Mouse (Mus musculus): ENCODE results near the gene Lrrtm4. TPM values are rescaled to one million over a fixed set of nuclear protein-coding genes. Genes with fewer than 3 reads are reported as not detected.

Gene Lrrtm4
- polyA plus RNA-seq, 1 experiment, result 0.08 TPM

- Histone ChIP-seq H3ac (ENCODE audit: control insufficient read depth, insufficient read length) (no peak overlapping the region), H3K36me3 (ENCODE audit: control insufficient read depth, insufficient read depth) (no peaks in the 10 kb centered on the region), H3K27me3 (ENCODE audit: control insufficient read depth, insufficient read depth, insufficient read length) (no peaks in the 10 kb centered on the region), H3K4me3 (no peak overlapping the region), H3K4me2 (ENCODE audit: low read depth) (no peak overlapping the region), H3K79me2 (ENCODE audit: control insufficient read depth, insufficient read depth) (no peaks in the 10 kb centered on the region)
- TF ChIP-seq SRF (IDR thresholded peaks at IDR 0.05; ENCODE audit: control insufficient read depth, insufficient read length, low read depth) (no peak), MYOD1 (IDR thresholded peaks at IDR 0.05; ENCODE audit: control insufficient read depth in 1 of 3, insufficient read length in 2 of 3, low read depth in 2 of 3) (no peak), POLR2A (IDR thresholded peaks at IDR 0.05; ENCODE audit: insufficient read length, low read depth) (no peak), REST (IDR thresholded peaks at IDR 0.05; ENCODE audit: insufficient read depth, insufficient read length) (no peak), CEBPB (IDR thresholded peaks at IDR 0.05; ENCODE audit: insufficient read depth, poor library complexity, severe bottlenecking) (no peak), E2F4 (IDR thresholded peaks at IDR 0.05; ENCODE audit: insufficient read depth) (no peak)
Measured at GRCm38 (mm10) chr6:80366532-80366931, 347.9 kb downstream of the Lrrtm4 start.

GRCm38 (mm10) chr6:80389571-80389970, 370.9 kb downstream of the Lrrtm4 start:
- no peaks in the 10 kb centered on the region for H3K36me3 ChIP-seq (ENCODE audit: control insufficient read depth, insufficient read depth)
- no peaks in the 10 kb centered on the region for H3K27me3 ChIP-seq (ENCODE audit: control insufficient read depth, insufficient read depth, insufficient read length)
- no peak overlapping the region for H3ac ChIP-seq (ENCODE audit: control insufficient read depth, insufficient read length)
- no peak overlapping the region for H3K4me3 ChIP-seq
- H3K4me2 ChIP-seq (ENCODE audit: low read depth), result no peak overlapping the region
- H3K79me2 ChIP-seq (ENCODE audit: control insufficient read depth, insufficient read depth), result no peaks in the 10 kb centered on the region
- TF ChIP-seq MYOG (IDR thresholded peaks at IDR 0.05; ENCODE audit: control insufficient read depth in 1 of 3, insufficient read depth in 1 of 3, insufficient read length in 2 of 3, low read depth in 2 of 3) (no peak), CEBPB (IDR thresholded peaks at IDR 0.05; ENCODE audit: insufficient read depth, poor library complexity, severe bottlenecking) (no peak), MAX (IDR thresholded peaks at IDR 0.05; ENCODE audit: low read depth) (no peak), USF1 (IDR thresholded peaks at IDR 0.05; ENCODE audit: low read depth) (no peak), E2F4 (IDR thresholded peaks at IDR 0.05; ENCODE audit: insufficient read depth) (no peak), POLR2A (IDR thresholded peaks at IDR 0.05; ENCODE audit: insufficient read length, low read depth) (no peak), REST (IDR thresholded peaks at IDR 0.05; ENCODE audit: insufficient read depth, insufficient read length) (no peak)

GRCm38 (mm10) chr6:80406757-80407156, 388.1 kb downstream of the Lrrtm4 start:
- no peak overlapping the region for H3ac ChIP-seq (ENCODE audit: control insufficient read depth, insufficient read length)
- H3K36me3 ChIP-seq (ENCODE audit: control insufficient read depth, insufficient read depth), result no peaks in the 10 kb centered on the region
- H3K4me3 ChIP-seq, result no peak overlapping the region
- H3K27me3 ChIP-seq (ENCODE audit: control insufficient read depth, insufficient read depth, insufficient read length), result no peaks in the 10 kb centered on the region
- H3K4me2 ChIP-seq (ENCODE audit: low read depth), result no peak overlapping the region
- H3K79me2 ChIP-seq (ENCODE audit: control insufficient read depth, insufficient read depth), result no peaks in the 10 kb centered on the region
- TF ChIP-seq POLR2A (IDR thresholded peaks at IDR 0.05; ENCODE audit: insufficient read length, low read depth), result no peak
- TF ChIP-seq REST (IDR thresholded peaks at IDR 0.05; ENCODE audit: insufficient read depth, insufficient read length), result no peak
- TF ChIP-seq USF1 (IDR thresholded peaks at IDR 0.05; ENCODE audit: low read depth), result no peak
- TF ChIP-seq E2F4 (IDR thresholded peaks at IDR 0.05; ENCODE audit: insufficient read depth), result no peak
- no peak for TF ChIP-seq TCF12 (IDR thresholded peaks at IDR 0.05; ENCODE audit: insufficient read depth, poor library complexity, severe bottlenecking)
- TF ChIP-seq MYOD1 (IDR thresholded peaks at IDR 0.05; ENCODE audit: control insufficient read depth in 1 of 3, insufficient read length in 2 of 3, low read depth in 2 of 3), result no peak
- TF ChIP-seq MYOG (IDR thresholded peaks at IDR 0.05; ENCODE audit: control insufficient read depth in 1 of 3, insufficient read depth in 1 of 3, insufficient read length in 2 of 3, low read depth in 2 of 3), result no peak
- no peak for TF ChIP-seq MAX (IDR thresholded peaks at IDR 0.05; ENCODE audit: low read depth)
- no peak for TF ChIP-seq SRF (IDR thresholded peaks at IDR 0.05; ENCODE audit: control insufficient read depth, insufficient read length, low read depth)
- TF ChIP-seq TCF3 (IDR thresholded peaks at IDR 0.05; ENCODE audit: insufficient read length, low read depth), result no peak
- no peak for TF ChIP-seq CEBPB (IDR thresholded peaks at IDR 0.05; ENCODE audit: insufficient read depth, poor library complexity, severe bottlenecking)
- TF ChIP-seq POLR2AphosphoS2 (IDR thresholded peaks at IDR 0.05; ENCODE audit: insufficient read length, low read depth), result no peak

- Histone ChIP-seq H3K4me3 (no peak overlapping the region), H3K79me2 (ENCODE audit: control insufficient read depth, insufficient read depth) (no peaks in the 10 kb centered on the region), H3ac (ENCODE audit: control insufficient read depth, insufficient read length) (no peak overlapping the region), H3K4me2 (ENCODE audit: low read depth) (no peak overlapping the region), H3K36me3 (ENCODE audit: control insufficient read depth, insufficient read depth) (no peaks in the 10 kb centered on the region), H3K27me3 (ENCODE audit: control insufficient read depth, insufficient read depth, insufficient read length) (no peaks in the 10 kb centered on the region)
- TF ChIP-seq SRF (IDR thresholded peaks at IDR 0.05; ENCODE audit: control insufficient read depth, insufficient read length, low read depth) (no peak), CEBPB (IDR thresholded peaks at IDR 0.05; ENCODE audit: insufficient read depth, poor library complexity, severe bottlenecking) (no peak), MYOG (IDR thresholded peaks at IDR 0.05; ENCODE audit: control insufficient read depth in 1 of 3, insufficient read depth in 1 of 3, insufficient read length in 2 of 3, low read depth in 2 of 3) (no peak), REST (IDR thresholded peaks at IDR 0.05; ENCODE audit: insufficient read depth, insufficient read length) (no peak)
Measured at GRCm38 (mm10) chr6:80440135-80440534, 421.5 kb downstream of the Lrrtm4 start.

- Histone ChIP-seq H3K79me2 (ENCODE audit: control insufficient read depth, insufficient read depth) (no peaks in the 10 kb centered on the region), H3K4me2 (ENCODE audit: low read depth) (no peak overlapping the region), H3K4me3 (no peak overlapping the region), H3K27me3 (ENCODE audit: control insufficient read depth, insufficient read depth, insufficient read length) (no peaks in the 10 kb centered on the region), H3ac (ENCODE audit: control insufficient read depth, insufficient read length) (no peak overlapping the region), H3K36me3 (ENCODE audit: control insufficient read depth, insufficient read depth) (no peaks in the 10 kb centered on the region)
- TF ChIP-seq SRF (IDR thresholded peaks at IDR 0.05; ENCODE audit: control insufficient read depth, insufficient read length, low read depth) (no peak), USF1 (IDR thresholded peaks at IDR 0.05; ENCODE audit: low read depth) (no peak)
Measured at GRCm38 (mm10) chr6:80470546-80470945, 451.9 kb downstream of the Lrrtm4 start.
